Mouse (Mus musculus): ENCODE measurements around the gene Cyp4f40. TPM values are rescaled to one million over a fixed set of nuclear protein-coding genes. Genes with fewer than 3 reads are reported as not detected.
"Not testable (repeated sequence)": the region's sequence is repeated elsewhere in the genome, so short reads cannot be mapped to it uniquely, and the experiment has no call there.

Cyp4f40 gene
- polyA plus RNA-seq, 1 experiment from 2014 or later, result not detected

GRCm38 (mm10) chr17:32653860-32654259, 4.8 kb upstream of the Cyp4f40 start:
- Histone ChIP-seq H3K9me3 (replicated peaks) (no peaks in the 10 kb centered on the region), H3K4me1 (no peaks in the 10 kb centered on the region), H3K36me3 (no peaks in the 10 kb centered on the region), H3K27me3 (ENCODE audit: low read depth, poor library complexity, severe bottlenecking) (no peaks in the 10 kb centered on the region), H3K27ac (replicated peaks) (no peak overlapping the region), H3K4me3 (no peak overlapping the region)
- no peak for DNase-seq (ENCODE audit: low spot score)
- 88% methylated on average over 4 of the region's 4 CpGs for WGBS

- 78% methylated on average over 3 of the region's 3 CpGs for WGBS
These were observed 1.7 kb upstream of the Cyp4f40 start for GRCm38 (mm10) chr17:32657041-32657440.

GRCm38 (mm10) chr17:32658246-32658645, 454 bp upstream of the Cyp4f40 start:
- Histone ChIP-seq H3K4me3 (no peak overlapping the region), H3K4me1 (no peaks in the 10 kb centered on the region), H3K36me3 (no peaks in the 10 kb centered on the region), H3K27ac (replicated peaks) (no peak overlapping the region), H3K9me3 (replicated peaks) (no peaks in the 10 kb centered on the region), H3K27me3 (ENCODE audit: low read depth, poor library complexity, severe bottlenecking) (no peaks in the 10 kb centered on the region)
- no peak for DNase-seq (ENCODE audit: low spot score)
- 88% methylated on average over 1 of the region's 1 CpGs for WGBS

More at GRCm38 (mm10) chr17:32657041-32657440, 1.7 kb upstream of the Cyp4f40 start:
- Histone ChIP-seq H3K36me3 (no peaks in the 10 kb centered on the region), H3K9me3 (replicated peaks) (no peaks in the 10 kb centered on the region), H3K27me3 (ENCODE audit: low read depth, poor library complexity, severe bottlenecking) (no peaks in the 10 kb centered on the region), H3K27ac (replicated peaks) (no peak overlapping the region), H3K4me1 (no peaks in the 10 kb centered on the region), H3K4me3 (no peak overlapping the region)
- DNase-seq (ENCODE audit: low spot score), result no peak

GRCm38 (mm10) chr17:32673976-32674375, 15.3 kb downstream of the Cyp4f40 start:
- H3K27me3 ChIP-seq (ENCODE audit: low read depth, poor library complexity, severe bottlenecking), result no peaks in the 10 kb centered on the region
- DNase-seq (ENCODE audit: low spot score), result peak; percentile 13
- WGBS, result 66% methylated on average over 7 of the region's 7 CpGs
- no peaks in the 10 kb centered on the region for H3K36me3 ChIP-seq
- no peaks in the 10 kb centered on the region for H3K9me3 ChIP-seq (replicated peaks)
- no peak overlapping the region for H3K27ac ChIP-seq (replicated peaks)
- H3K4me3 ChIP-seq, result no peak overlapping the region
- H3K4me1 ChIP-seq, result peaks cover 6% of the 10 kb centered on the region; the same call in 1 of the 2 replicates

- peak overlapping the region; percentile 35 for H3K4me3 ChIP-seq
- H3K36me3 ChIP-seq, result no peaks in the 10 kb centered on the region
- WGBS, result 44% methylated on average over 21 of the region's 21 CpGs
- H3K4me1 ChIP-seq, result peaks cover 6% of the 10 kb centered on the region; the same call in 1 of the 2 replicates
- no peaks in the 10 kb centered on the region for H3K27me3 ChIP-seq (ENCODE audit: low read depth, poor library complexity, severe bottlenecking)
- H3K9me3 ChIP-seq (replicated peaks), result no peaks in the 10 kb centered on the region
- peak; percentile 43 for DNase-seq (ENCODE audit: low spot score)
- H3K27ac ChIP-seq (replicated peaks), result peak overlapping the region; percentile 42; the same call in 1 of the 2 replicates
These were observed 17.4 kb downstream of the Cyp4f40 start for GRCm38 (mm10) chr17:32676040-32676635.

- H3K27me3 ChIP-seq (ENCODE audit: low read depth, poor library complexity, severe bottlenecking), result no peaks in the 10 kb centered on the region
- no peak overlapping the region for H3K4me3 ChIP-seq
- no peaks in the 10 kb centered on the region for H3K36me3 ChIP-seq
- peak; percentile 43 for DNase-seq (ENCODE audit: low spot score)
- H3K9me3 ChIP-seq (replicated peaks), result no peaks in the 10 kb centered on the region
- H3K4me1 ChIP-seq, result peaks cover 16% of the 10 kb centered on the region
- H3K27ac ChIP-seq (replicated peaks), result no peak overlapping the region
- WGBS, result 41% methylated on average over 2 of the region's 2 CpGs
These were observed 21.7 kb downstream of the Cyp4f40 start for GRCm38 (mm10) chr17:32680404-32680803.

- Histone ChIP-seq H3K27ac (replicated peaks) (peak within 1 kb of the TSS; percentile 78), H3K27me3 (ENCODE audit: low read depth, poor library complexity, severe bottlenecking) (no peaks in the 10 kb centered on the region)
These were observed 26.5 kb downstream of the Cyp4f40 start, which contains the start of gene Cyp4f15 for GRCm38 (mm10) chr17:32685048-32685750. TSS of gene Cyp4f15 (plus strand) at chr17:32685627.

GRCm38 (mm10) chr17:32686722-32687121, 28.0 kb downstream of the Cyp4f40 start:
- Histone ChIP-seq H3K36me3 (no peaks in the 10 kb centered on the region), H3K27me3 (ENCODE audit: low read depth, poor library complexity, severe bottlenecking) (no peaks in the 10 kb centered on the region), H3K9me3 (replicated peaks) (no peaks in the 10 kb centered on the region), H3K27ac (replicated peaks) (no peak overlapping the region), H3K4me3 (no peak overlapping the region), H3K4me1 (peaks cover 22% of the 10 kb centered on the region)
- 92% methylated on average over 5 of the region's 5 CpGs for WGBS
- DNase-seq (ENCODE audit: low spot score), result no peak

More at GRCm38 (mm10) chr17:32685048-32685750, 26.5 kb downstream of the Cyp4f40 start, which contains the start of gene Cyp4f15:
- Histone ChIP-seq H3K4me3 (peak within 1 kb of the TSS; percentile 16; the same call in 1 of the 2 replicates), H3K4me1 (peaks cover 22% of the 10 kb centered on the region), H3K9me3 (replicated peaks) (no peaks in the 10 kb centered on the region), H3K36me3 (no peaks in the 10 kb centered on the region)
- 14% methylated on average over 7 of the region's 7 CpGs for WGBS
- peak; percentile 53 for DNase-seq (ENCODE audit: low spot score)

- no peaks in the 10 kb centered on the region; the same call in 1 of the 2 replicates for H3K9me3 ChIP-seq (replicated peaks)
- no peak for DNase-seq (ENCODE audit: low spot score)
- no peaks in the 10 kb centered on the region for H3K27me3 ChIP-seq (ENCODE audit: low read depth, poor library complexity, severe bottlenecking)
- WGBS, result 94% methylated on average over 1 of the region's 1 CpGs
- H3K4me3 ChIP-seq, result no peak overlapping the region
- H3K4me1 ChIP-seq, result peaks cover 6% of the 10 kb centered on the region
- no peaks in the 10 kb centered on the region for H3K36me3 ChIP-seq
- no peak overlapping the region for H3K27ac ChIP-seq (replicated peaks)
These were observed 32.3 kb downstream of the Cyp4f40 start for GRCm38 (mm10) chr17:32690959-32691358.

GRCm38 (mm10) chr17:32702826-32703225, 44.1 kb downstream of the Cyp4f40 start:
- Histone ChIP-seq H3K4me1 (no peaks in the 10 kb centered on the region), H3K27ac (replicated peaks) (no peak overlapping the region), H3K9me3 (replicated peaks) (peaks cover 11% of the 10 kb centered on the region; the same call in 1 of the 2 replicates), H3K4me3 (peak overlapping the region; percentile 34), H3K27me3 (ENCODE audit: low read depth, poor library complexity, severe bottlenecking) (no peaks in the 10 kb centered on the region), H3K36me3 (no peaks in the 10 kb centered on the region)
- DNase-seq (ENCODE audit: low spot score), result no peak
- 33% methylated on average over 22 of the region's 22 CpGs for WGBS

GRCm38 (mm10) chr17:32710541-32710940, 51.8 kb downstream of the Cyp4f40 start:
- H3K9me3 ChIP-seq (replicated peaks), result peaks cover 14% of the 10 kb centered on the region; the same call in 1 of the 2 replicates
- H3K36me3 ChIP-seq; H3K27ac ChIP-seq (replicated peaks); H3K27me3 ChIP-seq (ENCODE audit: low read depth, poor library complexity, severe bottlenecking); DNase-seq (ENCODE audit: low spot score); H3K4me1 ChIP-seq; H3K4me3 ChIP-seq: not testable (repeated sequence)

- not testable (repeated sequence) for DNase-seq (ENCODE audit: low spot score); H3K4me1 ChIP-seq; H3K36me3 ChIP-seq; H3K27me3 ChIP-seq (ENCODE audit: low read depth, poor library complexity, severe bottlenecking); H3K4me3 ChIP-seq; H3K27ac ChIP-seq (replicated peaks)
- H3K9me3 ChIP-seq (replicated peaks), result peaks cover 19% of the 10 kb centered on the region
- WGBS, result 79% methylated on average over 1 of the region's 1 CpGs
These were observed 63.5 kb downstream of the Cyp4f40 start for GRCm38 (mm10) chr17:32722151-32722550.

- WGBS, result 77% methylated on average over 7 of the region's 7 CpGs
- Histone ChIP-seq H3K4me1 (no peaks in the 10 kb centered on the region), H3K9me3 (replicated peaks) (peaks cover 17% of the 10 kb centered on the region), H3K27me3 (ENCODE audit: low read depth, poor library complexity, severe bottlenecking) (no peaks in the 10 kb centered on the region), H3K4me3 (no peak overlapping the region), H3K36me3 (no peaks in the 10 kb centered on the region), H3K27ac (replicated peaks) (no peak overlapping the region)
- no peak for DNase-seq (ENCODE audit: low spot score)
These were observed 64.1 kb downstream of the Cyp4f40 start for GRCm38 (mm10) chr17:32722771-32723170.
